Comparison of ENCODE assay signal across 32 mouse cellular contexts in genomic region chr3:108918852-108919251, GRCm38 (mm10). TPM values are rescaled to one million over a fixed set of nuclear protein-coding genes. Genes with fewer than 3 reads are reported as not detected.
DNase-seq lines count a peak whose midpoint lies in the region; ATAC-seq and TF ChIP-seq lines count a peak whose summit lies in the region.
"Had no signal": no experiment of that assay in that cellular context is flagged by ENCODE, and none has a peak within 500 bp of the region (broad histone marks: within the 10 kb centered on the region; RNA-seq: fewer than 3 reads in every experiment).

No protein-coding gene starts in this region.

- no peaks in the 10 kb centered on the region for H3K36me3 ChIP-seq in intestine, embryonic 16.5 days (ENCODE audit: control insufficient read depth, insufficient read depth, low read length)
- H3K36me3 ChIP-seq in small intestine, adult 2 months (ENCODE audit: control insufficient read depth, insufficient read depth, low read length): no peaks in the 10 kb centered on the region
- H3K36me3 ChIP-seq: embryonic facial prominence, embryonic 10.5 days; embryonic facial prominence, embryonic 13.5 days; forebrain, embryonic 12.5 days; forebrain, embryonic 15.5 days; heart, embryonic 10.5 days; hindbrain, embryonic 12.5 days; hindbrain, embryonic 15.5 days had no signal

- peak; percentile 47 for TF ChIP-seq CTCF in layer of hippocampus, adult 2 months (conservative IDR thresholded peaks at IDR 0.05)
- no peak for TF ChIP-seq CTCF in small intestine, adult 2 months (IDR thresholded peaks at IDR 0.05; ENCODE audit: extremely low read depth, insufficient read length, insufficient replicate concordance, low read depth, low read length)

- H3K9ac ChIP-seq in intestine, embryonic 16.5 days (ENCODE audit: low read depth, low read length): no peak overlapping the region
- H3K9ac ChIP-seq: embryonic facial prominence, embryonic 13.5 days; forebrain, embryonic 12.5 days; forebrain, embryonic 15.5 days; hindbrain, embryonic 12.5 days; hindbrain, embryonic 15.5 days had no signal

- H3K27me3 ChIP-seq in intestine, embryonic 16.5 days (replicated peaks; ENCODE audit: control insufficient read depth, insufficient read depth, low read length): no peaks in the 10 kb centered on the region
- no peaks in the 10 kb centered on the region for H3K27me3 ChIP-seq in small intestine, adult 2 months (ENCODE audit: control insufficient read depth, insufficient read depth, low read length)
- H3K27me3 ChIP-seq: embryonic facial prominence, embryonic 13.5 days; forebrain, embryonic 12.5 days; forebrain, embryonic 15.5 days; hindbrain, embryonic 12.5 days; hindbrain, embryonic 15.5 days had no signal

- H3K4me1 ChIP-seq in intestine, embryonic 16.5 days (ENCODE audit: control insufficient read depth, insufficient read depth, low read length): no peaks in the 10 kb centered on the region
- H3K4me1 ChIP-seq in small intestine, adult 2 months (ENCODE audit: control insufficient read depth, insufficient read depth, insufficient read length, low read length): peaks cover 21% of the 10 kb centered on the region; the same call in 1 of the 2 replicates
- H3K4me1 ChIP-seq: embryonic facial prominence, embryonic 13.5 days; heart, embryonic 10.5 days; hindbrain, embryonic 12.5 days; hindbrain, embryonic 15.5 days had no signal

- no peak overlapping the region for H3K4me2 ChIP-seq in intestine, embryonic 16.5 days (ENCODE audit: low read depth, low read length)
- H3K4me2 ChIP-seq: embryonic facial prominence, embryonic 13.5 days; forebrain, embryonic 12.5 days; forebrain, embryonic 15.5 days; hindbrain, embryonic 12.5 days; hindbrain, embryonic 15.5 days had no signal

- 77% methylated on average over 1 of the region's 1 CpGs for WGBS in intestine, embryonic 16.5 days
- WGBS in small intestine, adult 2 months: 33% methylated on average over 1 of the region's 1 CpGs

- no peak overlapping the region for H3K4me3 ChIP-seq in layer of hippocampus, adult 2 months
- H3K4me3 ChIP-seq in intestine, embryonic 16.5 days (ENCODE audit: low read length): no peak overlapping the region
- no peak overlapping the region for H3K4me3 ChIP-seq in small intestine, adult 2 months (ENCODE audit: low read depth, low read length)
- H3K4me3 ChIP-seq: embryonic facial prominence, embryonic 10.5 days; embryonic facial prominence, embryonic 13.5 days; erythroblast, embryonic 14.5 days; forebrain, embryonic 12.5 days; forebrain, embryonic 15.5 days; heart, embryonic 10.5 days; hindbrain, embryonic 12.5 days; hindbrain, embryonic 15.5 days had no signal

- ATAC-seq in intestine, embryonic 16.5 days: peak; percentile 61
- ATAC-seq: CD4-positive, CD25-positive, alpha-beta regulatory T cell, adult 4 months; forebrain, embryonic 15.5 days had no signal

- no peak for TF ChIP-seq POLR2A in small intestine, adult 2 months (IDR thresholded peaks at IDR 0.05; ENCODE audit: low read depth, low read length)

- H3K9me3 ChIP-seq in intestine, embryonic 16.5 days (ENCODE audit: control insufficient read depth, low read length): no peaks in the 10 kb centered on the region
- H3K9me3 ChIP-seq: embryonic facial prominence, embryonic 10.5 days; embryonic facial prominence, embryonic 13.5 days; forebrain, embryonic 12.5 days; forebrain, embryonic 15.5 days; heart, embryonic 10.5 days; hindbrain, embryonic 12.5 days; hindbrain, embryonic 15.5 days had no signal

- no peak for DNase-seq in layer of hippocampus, adult 2 months (ENCODE audit: low spot score in 2 of 2)
- no peak for DNase-seq in layer of hippocampus, adult 18-20 months (ENCODE audit: low spot score in 2 of 2)
- peak; percentile 24 for DNase-seq in thymus, postnatal 0 days (ENCODE audit: low spot score)
- no peak for DNase-seq in thymus, postnatal 25 days
- no peak for DNase-seq in right cerebral cortex, postnatal 36 days (ENCODE audit: low spot score in 2 of 2)
- DNase-seq: adrenal gland, adult 2 months; adrenal gland, postnatal 25 days; cerebellum, adult 18-20 months; cerebellum, adult 9-11 months; cerebellum, postnatal 25 days; embryo, embryonic 11 days; gastrocnemius, postnatal 25 days; heart, adult 18-20 months had no signal

- H3K27ac ChIP-seq in layer of hippocampus, adult 2 months: no peak overlapping the region
- H3K27ac ChIP-seq in intestine, embryonic 16.5 days (ENCODE audit: low read length): no peak overlapping the region
- H3K27ac ChIP-seq in small intestine, adult 2 months (ENCODE audit: insufficient read depth, low read depth, low read length): peak overlapping the region; percentile 88
- H3K27ac ChIP-seq: embryonic facial prominence, embryonic 10.5 days; embryonic facial prominence, embryonic 13.5 days; forebrain, embryonic 12.5 days; forebrain, embryonic 15.5 days; heart, embryonic 10.5 days; hindbrain, embryonic 12.5 days; hindbrain, embryonic 15.5 days had no signal

RNA-seq across cellular contexts. Expression of gene Prpf38b, which starts 7.3 kb away (rescaled TPM):
- 10 to 100 TPM; 51.9 to 53.1 TPM for total RNA-seq in layer of hippocampus, adult 2 months (2021)
- total RNA-seq in layer of hippocampus, adult 18-20 months (2021): 10 to 100 TPM; 44.4 to 50.6 TPM
- polyA plus RNA-seq in thymus, postnatal 0 days (2015; fragmentation: Nextera tagmentation; extraction: Ambion mirVana): 96.0 and 112 TPM in 2 replicates
- 53.6 and 57.8 TPM in 2 replicates for polyA plus RNA-seq in intestine, embryonic 16.5 days (2015; fragmentation: Nextera tagmentation; extraction: Ambion mirVana)
- polyA plus RNA-seq in small intestine, adult 2 months (2012; rRNA removed): 38.0 and 73.9 TPM in 2 replicates

RNA-seq across cellular contexts. Expression of gene Henmt1, which starts 20.8 kb away (rescaled TPM):
- total RNA-seq in layer of hippocampus, adult 2 months (2021): 1 to 10 TPM; 1.9 to 3.1 TPM
- 1 to 10 TPM; 1.6 to 2.5 TPM for total RNA-seq in layer of hippocampus, adult 18-20 months (2021)
- polyA plus RNA-seq in thymus, postnatal 0 days (2015; fragmentation: Nextera tagmentation; extraction: Ambion mirVana): 2.2 and 2.3 TPM in 2 replicates
- polyA plus RNA-seq in intestine, embryonic 16.5 days (2015; fragmentation: Nextera tagmentation; extraction: Ambion mirVana): 0.12 and 0.28 TPM in 2 replicates
- not detected in 2 replicates for polyA plus RNA-seq in small intestine, adult 2 months (2012; rRNA removed)
- total RNA-seq: adrenal gland, adult 2 months; adrenal gland, postnatal 25 days; common myeloid progenitor, adult 5-6 weeks; gastrocnemius, adult 8-10 months; gastrocnemius, postnatal 25 days; heart, adult 18-20 months; heart, postnatal 25 days; MEL had no signal
- polyA plus RNA-seq: adrenal gland, adult 2 months; erythroblast, embryonic 14.5 days; heart, embryonic 14.5 days; heart, postnatal 0 days had no signal

RNA-seq across cellular contexts. Expression of gene Gm9857, which starts 21.4 kb away (rescaled TPM):
- total RNA-seq in layer of hippocampus, adult 2 months (2021): not detected
- total RNA-seq in layer of hippocampus, adult 18-20 months (2021): not detected
- not detected in 2 replicates for polyA plus RNA-seq in thymus, postnatal 0 days (2015; fragmentation: Nextera tagmentation; extraction: Ambion mirVana)
- not detected in 2 replicates for polyA plus RNA-seq in intestine, embryonic 16.5 days (2015; fragmentation: Nextera tagmentation; extraction: Ambion mirVana)
- polyA plus RNA-seq in small intestine, adult 2 months (2012; rRNA removed): not detected in 2 replicates
- total RNA-seq: adrenal gland, adult 2 months; adrenal gland, postnatal 25 days; common myeloid progenitor, adult 5-6 weeks; gastrocnemius, adult 8-10 months; gastrocnemius, postnatal 25 days; heart, adult 18-20 months; heart, postnatal 25 days; hematopoietic stem cell, adult 5-6 weeks; MEL had no signal
- polyA plus RNA-seq: adrenal gland, adult 2 months; C2C12; CD4-positive, CD25-positive, alpha-beta regulatory T cell, adult 4 months; embryonic facial prominence, embryonic 10.5 days; embryonic facial prominence, embryonic 13.5 days; erythroblast, embryonic 14.5 days; forebrain, embryonic 12.5 days; heart, embryonic 10.5 days; heart, embryonic 14.5 days; heart, postnatal 0 days; hindbrain, embryonic 12.5 days; hindbrain, embryonic 15.5 days had no signal

RNA-seq across cellular contexts. Expression of gene Fndc7, which starts 29.0 kb away (rescaled TPM):
- total RNA-seq in layer of hippocampus, adult 2 months (2021): under 1 TPM in 1 of 2 experiments, not detected in 1; 0.15 TPM
- under 1 TPM in 1 of 2 experiments, not detected in 1; 0.10 TPM for total RNA-seq in layer of hippocampus, adult 18-20 months (2021)
- polyA plus RNA-seq in thymus, postnatal 0 days (2015; fragmentation: Nextera tagmentation; extraction: Ambion mirVana): 0.95 and 1.3 TPM in 2 replicates
- polyA plus RNA-seq in intestine, embryonic 16.5 days (2015; fragmentation: Nextera tagmentation; extraction: Ambion mirVana): 0.11 and 0.47 TPM in 2 replicates
- polyA plus RNA-seq in small intestine, adult 2 months (2012; rRNA removed): 0.10 TPM in 2 replicates
- total RNA-seq: gastrocnemius, adult 8-10 months; gastrocnemius, postnatal 25 days; hematopoietic stem cell, adult 5-6 weeks; MEL had no signal
- polyA plus RNA-seq: erythroblast, embryonic 14.5 days; forebrain, embryonic 12.5 days; forebrain, embryonic 15.5 days; heart, postnatal 0 days had no signal
